Mouse (Mus musculus) ES-E14 (cell line): Measurements from ENCODE around the gene Erbb4. TPM values are rescaled to one million over a fixed set of nuclear protein-coding genes. Genes with fewer than 3 reads are reported as not detected.

Experiments used
- DNase-seq: peaks from one replicate; pipeline ENCODE4 v3.0.0-alpha.2; 2013; ENCODE audit warnings: low read depth, low spot score
- H3K27ac ChIP-seq: 2 replicates; pipeline ENCODE4 v1.5.1; 2012; ENCODE audit warnings: low read depth, mild to moderate bottlenecking, low read length, moderate library complexity, mixed read lengths; ENCODE audit not compliant: poor library complexity, insufficient read depth, severe bottlenecking
- H3K36me3 ChIP-seq: 2 replicates; pipeline ENCODE4 v1.6.1; 2012; ENCODE audit warnings: mild to moderate bottlenecking, low read length, moderate library complexity, mixed read lengths; ENCODE audit not compliant: control insufficient read depth, poor library complexity, insufficient read depth, severe bottlenecking
- H3K4me1 ChIP-seq, 2 experiments: fragments of 150-350 bp in 1 of 2; sonication (generic) in 1 of 2; 2 replicates each; pipeline ENCODE4 v1.6.1; 2012; ENCODE audit warnings: low read length in 2 of 2, mild to moderate bottlenecking in 1 of 2, mixed read lengths in 1 of 2; ENCODE audit not compliant: control insufficient read depth in 2 of 2, insufficient read depth in 2 of 2, poor library complexity in 1 of 2
- H3K4me3 ChIP-seq, 2 experiments: fragments of 150-350 bp in 1 of 2; sonication (generic) in 1 of 2; 2 replicates each; pipeline ENCODE4 v1.5.1; 2012; ENCODE audit warnings: low read length in 2 of 2, low read depth in 1 of 2, mild to moderate bottlenecking in 1 of 2, mixed read lengths in 1 of 2; ENCODE audit not compliant: insufficient read depth in 1 of 2, poor library complexity in 1 of 2, severe bottlenecking in 1 of 2
- H3K9ac ChIP-seq: 2 replicates; pipeline ENCODE4 v1.6.1; 2012; ENCODE audit warnings: low read depth, mild to moderate bottlenecking, low read length, mixed read lengths; ENCODE audit not compliant: poor library complexity, insufficient read depth, severe bottlenecking
- H3K9me3 ChIP-seq: fragments of 150-350 bp; sonication (generic); 2 replicates; pipeline ENCODE4 v1.6.1; 2012; ENCODE audit warnings: low read depth, mild to moderate bottlenecking, low read length; ENCODE audit not compliant: control insufficient read depth, insufficient read depth
- CHD2 ChIP-seq: IDR thresholded peaks from 2 replicates; pipeline ENCODE4 v1.6.1; 2014; ENCODE audit warnings: mild to moderate bottlenecking, low read depth, low read length, inconsistent platforms
- HCFC1 ChIP-seq: IDR thresholded peaks from 2 replicates; pipeline ENCODE4 v1.6.1; 2012; ENCODE audit warnings: low read length, inconsistent platforms, borderline replicate concordance; ENCODE audit not compliant: insufficient read depth
- MAFK ChIP-seq: IDR thresholded peaks from 2 replicates; pipeline ENCODE4 v1.6.1; 2014; ENCODE audit warnings: mild to moderate bottlenecking, low read depth, low read length, inconsistent platforms; ENCODE audit not compliant: insufficient read depth
- ZC3H11A ChIP-seq: IDR thresholded peaks from 2 replicates; pipeline ENCODE4 v1.6.1; 2012; ENCODE audit warnings: low read depth, mild to moderate bottlenecking, inconsistent platforms, low read length, borderline replicate concordance
- ZNF384 ChIP-seq: IDR thresholded peaks from 2 replicates; pipeline ENCODE4 v1.6.1; 2012; ENCODE audit warnings: low read depth, low read length, inconsistent platforms
- in situ Hi-C, 2 experiments: fragments of 600-800 bp; cut with MboI; formaldehyde crosslinking; loops; one replicate each; pipeline ENCODE4 v1.15.1; 2025; ENCODE audit warnings: low sequenced_read_pairs in 2 of 2, inconsistent platforms in 1 of 2; ENCODE audit not compliant: unreplicated experiment in 2 of 2
- total RNA-seq: library from RNA; depleted of rRNA; stranded (reverse); fragments of 300-350 nt; gene quantifications from 2 replicates; pipeline ENCODE4 v1.2.3, GENCODE M21; 2012

Gene Erbb4
- total RNA-seq, 1 experiment = not detected

DNA sequence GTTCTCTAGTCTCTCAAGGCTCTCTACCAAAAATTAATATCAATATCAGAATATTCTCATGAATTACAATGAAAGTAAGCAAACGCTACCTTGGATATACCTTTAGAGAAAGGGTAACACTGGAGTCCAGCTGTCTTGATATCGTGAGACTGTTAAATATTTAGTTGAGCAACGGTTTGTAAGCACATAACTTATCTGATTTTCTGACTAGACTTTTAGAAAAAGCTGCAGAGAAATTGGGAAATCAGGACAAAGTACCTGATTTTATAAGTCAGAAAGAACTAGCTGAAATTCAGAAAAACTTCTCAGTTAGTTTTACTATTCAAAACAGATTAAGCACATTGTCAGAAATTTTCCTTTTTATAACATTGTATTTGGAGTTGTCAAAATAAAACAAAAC is 129.3 kb downstream of the Erbb4 start:
- TF ChIP-seq CHD2 = no peak
- TF ChIP-seq ZC3H11A = no peak
- no peak for TF ChIP-seq ZNF384
- TF ChIP-seq MAFK = no peak
- Histone ChIP-seq H3K27ac (no peak overlapping the region), H3K9me3 (no peaks in the 10 kb centered on the region), H3K9ac (no peak overlapping the region), H3K36me3 (no peaks in the 10 kb centered on the region), H3K4me1 (no peaks in the 10 kb centered on the region), H3K4me3 (no peak overlapping the region)
- in situ Hi-C loops = no loop called here
- no peak for DNase-seq

DNA sequence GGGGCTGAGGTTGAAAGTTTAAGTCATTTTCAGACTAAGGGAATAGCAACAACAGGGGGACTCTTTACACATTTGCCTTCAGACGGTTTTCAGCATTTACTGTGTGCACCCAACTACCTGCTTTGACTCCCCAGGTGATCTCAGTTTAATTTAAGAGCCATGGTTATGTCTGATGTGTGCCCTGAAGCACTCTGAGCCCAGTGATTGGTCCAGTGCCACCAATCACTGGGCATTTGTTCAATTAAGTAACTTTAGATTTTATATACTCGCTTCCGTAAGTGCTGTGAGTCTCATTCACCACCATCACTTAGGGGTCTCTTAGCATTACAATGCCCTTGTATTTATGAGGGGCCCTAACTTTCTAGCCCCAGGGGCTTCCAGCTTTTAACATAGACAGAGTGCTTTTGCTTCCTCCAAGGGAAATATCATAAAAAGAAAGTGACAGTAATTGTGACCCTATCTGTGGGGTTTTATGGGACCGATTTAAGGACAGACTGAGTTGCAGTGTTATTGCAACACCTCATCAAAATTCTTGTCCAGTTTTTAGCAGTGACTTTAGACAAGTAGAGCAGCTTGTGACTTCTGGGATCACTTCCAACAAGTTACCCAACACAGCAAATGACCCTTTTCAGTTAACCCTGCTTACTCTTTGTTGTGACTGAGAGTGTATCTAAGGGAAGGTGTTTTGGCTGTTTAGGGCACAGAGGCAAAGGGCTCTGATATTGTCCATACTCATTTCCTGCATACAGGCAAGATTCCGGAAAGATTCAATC is 134.3 kb downstream of the Erbb4 start:
- in situ Hi-C loops = no loop called here
- TF ChIP-seq ZNF384 = no peak
- no peak for TF ChIP-seq ZC3H11A
- TF ChIP-seq MAFK = no peak
- TF ChIP-seq CHD2 = no peak
- no peak for TF ChIP-seq HCFC1
- no peak for DNase-seq
- Histone ChIP-seq H3K36me3 (no peaks in the 10 kb centered on the region), H3K9ac (no peak overlapping the region), H3K9me3 (no peaks in the 10 kb centered on the region), H3K27ac (no peak overlapping the region), H3K4me3 (no peak overlapping the region), H3K4me1 (no peaks in the 10 kb centered on the region)

DNA sequence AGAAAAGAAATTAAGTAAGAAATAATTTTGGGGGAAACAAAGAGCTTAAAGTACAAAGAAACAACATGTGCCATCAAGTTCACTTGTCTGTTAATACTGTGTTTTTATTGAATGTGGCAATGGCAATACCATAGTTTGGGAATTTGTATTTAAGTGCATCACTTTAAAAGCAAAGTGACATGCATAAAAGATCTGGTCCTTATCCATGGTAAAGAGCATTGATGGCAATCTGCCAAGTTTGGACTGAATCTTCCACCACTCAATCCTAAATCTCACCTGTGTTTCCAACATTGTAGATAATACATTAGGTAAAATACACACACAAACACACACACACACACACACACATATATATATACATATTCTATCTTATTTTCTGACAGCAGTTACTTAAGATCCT is 143.7 kb downstream of the Erbb4 start:
- no peak for TF ChIP-seq ZC3H11A
- no peak for DNase-seq

DNA sequence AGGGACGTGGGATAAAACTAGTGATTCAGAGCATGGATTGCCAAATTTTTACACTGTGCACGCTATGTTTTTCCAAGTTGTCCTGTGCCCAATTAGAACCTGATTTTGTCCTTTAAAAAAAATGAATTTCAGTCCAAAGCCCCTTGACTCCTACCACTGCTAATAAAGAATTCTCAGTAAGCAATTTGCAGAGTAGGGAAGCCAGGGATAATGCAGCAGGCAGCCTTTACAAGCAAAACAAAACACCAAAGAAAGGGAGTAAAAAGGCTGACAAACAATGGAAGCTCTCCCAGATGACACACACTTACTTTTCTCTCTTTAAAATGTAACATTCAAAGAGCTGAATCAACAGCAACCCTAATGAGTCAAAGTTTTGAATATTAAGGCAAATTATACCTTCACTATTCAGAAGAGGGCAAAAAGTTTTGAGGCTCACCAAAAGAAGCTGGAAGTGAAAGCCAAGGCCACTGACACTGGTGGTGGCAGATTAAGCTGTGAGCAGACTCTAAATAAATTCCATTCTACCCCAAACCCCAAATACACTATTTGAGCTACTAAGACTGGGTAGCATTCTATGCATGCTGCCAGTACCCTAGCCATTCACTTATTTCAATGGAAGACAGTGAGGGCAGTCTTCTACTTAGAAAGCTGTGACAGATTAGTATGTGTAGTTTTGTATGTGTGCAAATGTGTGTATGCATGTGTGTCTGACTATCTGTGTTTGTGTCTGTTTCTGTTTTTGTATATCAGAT is 146.3 kb downstream of the Erbb4 start:
- H3K27ac ChIP-seq = no peak overlapping the region

More for the DNA sequence above, 143.7 kb downstream of the Erbb4 start:
- Histone ChIP-seq H3K9ac (no peak overlapping the region), H3K4me1 (no peaks in the 10 kb centered on the region), H3K27ac (no peak overlapping the region), H3K4me3 (no peak overlapping the region), H3K9me3 (no peaks in the 10 kb centered on the region), H3K36me3 (no peaks in the 10 kb centered on the region)
- in situ Hi-C loops = no loop called here

More for the DNA sequence above, 146.3 kb downstream of the Erbb4 start:
- no peak overlapping the region for H3K9ac ChIP-seq
- in situ Hi-C loops = no loop called here
- H3K9me3 ChIP-seq = no peaks in the 10 kb centered on the region
- DNase-seq = no peak
- no peak overlapping the region for H3K4me3 ChIP-seq
- no peaks in the 10 kb centered on the region for H3K4me1 ChIP-seq
- TF ChIP-seq MAFK = no peak
- TF ChIP-seq CHD2 = no peak
- TF ChIP-seq ZNF384 = no peak
- no peaks in the 10 kb centered on the region for H3K36me3 ChIP-seq
